Mouse (Mus musculus) olfactory bulb, adult 2 months (tissue): ENCODE results near the gene Ric8a.

ENCODE experiments used
- CTCF ChIP-seq: fragments of 200-500 bp; IDR thresholded peaks from 2 replicates; pipeline ENCODE4 v1.5.1; 2012; ENCODE audit warnings: low read depth, mild to moderate bottlenecking, low read length, moderate library complexity; ENCODE audit not compliant: insufficient read depth
- POLR2A ChIP-seq: fragments of 200-500 bp; IDR thresholded peaks from 2 replicates; pipeline ENCODE4 v1.6.1; 2012; ENCODE audit warnings: mild to moderate bottlenecking, low read depth, low read length, moderate library complexity; ENCODE audit not compliant: insufficient read depth

DNA sequence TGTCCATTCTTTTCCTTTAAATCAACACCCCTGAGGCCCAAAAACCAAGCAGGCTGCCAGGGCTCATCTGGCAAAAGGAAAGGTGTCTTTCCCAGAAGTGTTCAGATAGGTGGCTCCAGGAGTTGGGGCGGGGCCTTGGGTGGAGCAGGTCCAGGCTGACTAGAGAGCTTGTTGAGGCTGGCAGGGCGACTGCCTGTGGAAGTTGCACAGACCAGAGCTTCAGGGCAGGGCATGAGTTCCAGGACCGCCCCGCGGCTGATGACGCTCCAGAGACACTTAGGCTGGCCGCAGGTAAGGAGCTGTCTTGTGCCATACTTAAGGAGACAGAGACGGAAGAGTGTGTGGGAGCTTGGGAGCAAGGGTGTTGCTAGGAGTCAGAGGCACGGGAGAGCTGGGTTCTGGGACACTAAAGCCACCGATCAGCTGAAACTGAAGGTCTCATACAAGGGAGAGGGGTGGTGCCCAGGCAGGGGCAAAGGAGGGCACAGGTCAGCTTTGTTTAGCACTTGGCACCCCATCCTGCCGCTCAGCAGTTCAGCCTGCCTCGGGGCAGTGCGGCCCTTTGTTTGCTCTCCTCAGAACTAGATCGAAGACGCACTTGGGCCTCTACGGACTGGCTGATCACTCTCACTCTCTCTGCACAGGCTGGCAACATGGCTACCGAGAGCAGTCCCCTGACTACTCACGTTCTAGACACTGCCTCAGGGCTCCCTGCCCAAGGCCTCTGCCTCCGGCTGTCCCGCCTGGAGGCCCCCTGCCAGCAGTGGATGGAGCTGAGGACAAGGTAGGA is 21.6 kb upstream of the Ric8a start, which contains the start of gene Urah:
- TF ChIP-seq POLR2A: no peak
- TF ChIP-seq CTCF: no peak
